Mouse (Mus musculus) small intestine, adult 2 months (tissue): Measurements from ENCODE around the gene Lingo2.

Experiments used
- CTCF ChIP-seq: fragments of 200-500 bp; IDR thresholded peaks from 2 replicates; pipeline ENCODE4 v1.5.1; 2012; ENCODE audit warnings: low read depth, mild to moderate bottlenecking, control low read depth, inconsistent platforms, low read length, moderate library complexity, mixed read lengths; ENCODE audit not compliant: insufficient replicate concordance, insufficient read length; ENCODE audit errors: extremely low read depth
- POLR2A ChIP-seq: fragments of 200-500 bp; IDR thresholded peaks from 2 replicates; pipeline ENCODE4 v1.6.1; 2012; ENCODE audit warnings: low read depth, mild to moderate bottlenecking, control low read depth, inconsistent platforms, low read length, moderate library complexity

DNA sequence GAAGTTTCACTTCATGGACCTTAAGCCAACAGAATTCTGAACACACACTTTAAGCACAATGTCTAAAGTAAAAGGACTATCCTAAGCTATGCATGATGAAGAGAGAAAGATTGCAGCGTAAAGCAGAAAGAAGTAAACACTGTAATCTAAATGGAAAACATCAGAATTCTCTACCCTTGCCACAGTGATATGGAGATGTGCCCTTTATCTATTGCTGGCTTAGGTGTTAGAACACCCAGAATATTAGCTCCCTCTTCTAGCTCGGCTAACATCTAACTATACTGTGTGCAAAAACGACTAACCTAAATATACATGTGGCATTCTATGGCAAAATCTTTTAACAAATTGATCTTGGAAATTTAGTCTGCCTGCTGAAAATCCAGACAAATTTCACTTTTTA, 252.7 kb downstream of the Lingo2 start:
- TF ChIP-seq CTCF (no peak), POLR2A (no peak)
